Mouse (Mus musculus): ENCODE measurements around the gene 1700016K19Rik.

1700016K19Rik gene

GRCm38 (mm10) chr11:75999440-76000155, at the start of gene 1700016K19Rik:
1700016K19Rik (plus strand) TSS chr11:75999912.
- DNase-seq (ENCODE audit: low read depth), result peak; percentile 94

GRCm38 (mm10) chr11:75950459-75950858, 49.3 kb upstream of the 1700016K19Rik start:
- no peak for DNase-seq (ENCODE audit: low read depth)

GRCm38 (mm10) chr11:75951895-75952294, 47.8 kb upstream of the 1700016K19Rik start:
- no peak for DNase-seq (ENCODE audit: low read depth)

- DNase-seq (ENCODE audit: low read depth), result no peak
These were observed 44.8 kb upstream of the 1700016K19Rik start for GRCm38 (mm10) chr11:75954896-75955295.

- peak; percentile 51 for DNase-seq (ENCODE audit: low read depth)
These were observed 43.1 kb upstream of the 1700016K19Rik start for GRCm38 (mm10) chr11:75956651-75957050.

- DNase-seq (ENCODE audit: low read depth), result peak; percentile 10
These were observed 42.4 kb upstream of the 1700016K19Rik start for GRCm38 (mm10) chr11:75957124-75957832.

GRCm38 (mm10) chr11:75961782-75962181, 37.9 kb upstream of the 1700016K19Rik start:
- DNase-seq (ENCODE audit: low read depth), result peak; percentile 65

- no peak for DNase-seq (ENCODE audit: low read depth)
These were observed 35.8 kb upstream of the 1700016K19Rik start for GRCm38 (mm10) chr11:75963730-75964475.

- no peak for DNase-seq (ENCODE audit: low read depth)
These were observed 35.3 kb upstream of the 1700016K19Rik start for GRCm38 (mm10) chr11:75964476-75964730.

GRCm38 (mm10) chr11:75965674-75966400, 33.9 kb upstream of the 1700016K19Rik start:
- DNase-seq (ENCODE audit: low read depth), result peak; percentile 40

- peak; percentile 91 for DNase-seq (ENCODE audit: low read depth)
These were observed 33.0 kb upstream of the 1700016K19Rik start for GRCm38 (mm10) chr11:75966401-75967372.

- DNase-seq (ENCODE audit: low read depth), result no peak
These were observed 31.0 kb upstream of the 1700016K19Rik start for GRCm38 (mm10) chr11:75968761-75969160.

- peak; percentile 59 for DNase-seq (ENCODE audit: low read depth)
These were observed 29.1 kb upstream of the 1700016K19Rik start for GRCm38 (mm10) chr11:75970629-75971028.

GRCm38 (mm10) chr11:75972188-75972587, 27.5 kb upstream of the 1700016K19Rik start:
- no peak for DNase-seq (ENCODE audit: low read depth)

GRCm38 (mm10) chr11:75972916-75973567, 26.7 kb upstream of the 1700016K19Rik start:
- DNase-seq (ENCODE audit: low read depth), result no peak

- DNase-seq (ENCODE audit: low read depth), result peak; percentile 50
These were observed 25.7 kb upstream of the 1700016K19Rik start for GRCm38 (mm10) chr11:75973988-75974387.

GRCm38 (mm10) chr11:75976748-75977147, 23.0 kb upstream of the 1700016K19Rik start:
- DNase-seq (ENCODE audit: low read depth), result peak; percentile 91

GRCm38 (mm10) chr11:75978051-75978450, 21.7 kb upstream of the 1700016K19Rik start:
- peak; percentile 48 for DNase-seq (ENCODE audit: low read depth)

- peak; percentile 33 for DNase-seq (ENCODE audit: low read depth)
These were observed 19.3 kb upstream of the 1700016K19Rik start for GRCm38 (mm10) chr11:75980413-75980812.

- DNase-seq (ENCODE audit: low read depth), result peak; percentile 65
These were observed 16.5 kb upstream of the 1700016K19Rik start for GRCm38 (mm10) chr11:75983194-75983593.

Data from induced T-regulatory cell, adult 2 months (primary cell).